Mouse (Mus musculus) gastrocnemius, postnatal 25 days (tissue): ENCODE measurements around the gene Olfr910. TPM values are rescaled to one million over a fixed set of nuclear protein-coding genes. Genes with fewer than 3 reads are reported as not detected.

Experiments used
- DNase-seq: peaks from one replicate; pipeline ENCODE4 v3.0.0; 2022
- long read RNA-seq, 2 experiments: library from polyadenylated mRNA; stranded (forward); transcript quantifications; one replicate each; pipeline ENCODE4 v2.0.0; 2021
- total RNA-seq, 2 experiments: library from RNA; stranded (reverse); gene quantifications; 1 replicate in 1 of 2; 2 replicates in 1 of 2; pipeline ENCODE4 v1.2.3; 2021

The Olfr910 gene
- not detected for total RNA-seq
- long read RNA-seq, experiment 1: 0 reads
- long read RNA-seq, experiment 2: 0 reads

GRCm38 (mm10) chr9:38537549-38537948 lies at the start of gene Olfr910:
Gene Olfr910, plus strand, starts transcription at chr9:38537849.
- DNase-seq: no peak

GRCm38 (mm10) chr9:38495501-38495900 lies 42.1 kb upstream of the Olfr910 start, which contains the start of gene Olfr907:
Gene Olfr907, plus strand, starts transcription at chr9:38495801.
- DNase-seq: no peak

- DNase-seq: no peak
Observed at GRCm38 (mm10) chr9:38512353-38512752, 25.3 kb upstream of the Olfr910 start.

- DNase-seq: no peak
Observed at GRCm38 (mm10) chr9:38521280-38521679, 16.4 kb upstream of the Olfr910 start, which contains the start of gene Olfr911-ps1. Gene Olfr911-ps1, plus strand, starts transcription at chr9:38521580.

GRCm38 (mm10) chr9:38579878-38580277 lies 42.2 kb downstream of the Olfr910 start, which contains the start of gene Olfr912:
Gene Olfr912, plus strand, starts transcription at chr9:38580178.
- DNase-seq: no peak

Other genes with a start within 250 kb of the Olfr910 start
- not detected for gene Olfr896-ps1, start 246.7 kb upstream of the Olfr910 start, total RNA-seq
- gene Olfr25, start 208.8 kb upstream of the Olfr910 start, total RNA-seq: not detected
- gene Olfr898, start 189.4 kb upstream of the Olfr910 start, total RNA-seq: not detected
- gene Olfr250, start 171.0 kb upstream of the Olfr910 start, total RNA-seq: not detected
- gene Olfr251, start 160.8 kb upstream of the Olfr910 start, total RNA-seq: not detected
- gene Olfr147, start 136.2 kb upstream of the Olfr910 start, total RNA-seq: not detected
- not detected for gene Olfr901, start 108.4 kb upstream of the Olfr910 start, total RNA-seq
- not detected for gene Olfr902, start 90.2 kb upstream of the Olfr910 start, total RNA-seq
- gene Olfr904, start 74.7 kb upstream of the Olfr910 start, total RNA-seq: not detected
- gene Olfr905, start 66.7 kb upstream of the Olfr910 start, total RNA-seq: not detected
- gene Olfr906, start 50.8 kb upstream of the Olfr910 start, total RNA-seq: not detected
- not detected for gene Olfr907, start 42.0 kb upstream of the Olfr910 start, total RNA-seq
- gene Olfr911-ps1, start 16.3 kb upstream of the Olfr910 start, total RNA-seq: not detected
- gene Olfr912, start 42.3 kb downstream of the Olfr910 start, total RNA-seq: not detected
- gene Olfr913, start 54.9 kb downstream of the Olfr910 start, total RNA-seq: not detected
- not detected for gene Olfr914, start 67.3 kb downstream of the Olfr910 start, total RNA-seq
- gene Olfr916, start 122.0 kb downstream of the Olfr910 start, total RNA-seq: not detected
- gene Olfr917, start 128.0 kb downstream of the Olfr910 start, total RNA-seq: not detected
- not detected for gene Olfr918, start 136.8 kb downstream of the Olfr910 start, total RNA-seq
- not detected for gene Olfr919, start 165.8 kb downstream of the Olfr910 start, total RNA-seq
- 10 to 100 TPM; 11.2 to 13.2 TPM for gene Vwa5a, start 180.4 kb downstream of the Olfr910 start, total RNA-seq
- under 1 TPM in 1 of 2 experiments, not detected in 1; 0.05 TPM for gene Olfr920, start 214.4 kb downstream of the Olfr910 start, total RNA-seq
- gene Olfr921, start 235.2 kb downstream of the Olfr910 start, total RNA-seq: not detected